Mouse (Mus musculus) midbrain, embryonic 14.5 days (tissue): ENCODE measurements around the gene Creb3. TPM values are rescaled to one million over a fixed set of nuclear protein-coding genes. Genes with fewer than 3 reads are reported as not detected.

Experiments used
- ATAC-seq: fragments of 200-750 bp; cut with Nextera tagmentation; 2 replicates; pipeline ENCODE4 v1.8.0; 2017; ENCODE audit warnings: moderate number of reproducible peaks, moderate library complexity; ENCODE audit not compliant: low FRiP score, low TSS enrichment
- DNase-seq: peaks from one replicate; pipeline ENCODE4 v3.0.0-alpha.2; 2015
- H3K27ac ChIP-seq: fragments of 300-500 bp; sonication (generic); replicated peaks from 2 replicates; pipeline ENCODE4 v1.5.1; 2014; ENCODE audit warnings: mild to moderate bottlenecking, low read depth, low read length, moderate library complexity
- H3K27me3 ChIP-seq: fragments of 300-500 bp; sonication (generic); 2 replicates; pipeline ENCODE4 v1.6.1; 2014; ENCODE audit warnings: low read length, control low read depth, mixed read lengths; ENCODE audit not compliant: control insufficient read depth, insufficient read depth
- H3K36me3 ChIP-seq: fragments of 300-500 bp; sonication (generic); 2 replicates; pipeline ENCODE4 v1.6.1; 2014; ENCODE audit warnings: low read length, control low read depth; ENCODE audit not compliant: control insufficient read depth, insufficient read depth
- H3K4me1 ChIP-seq: fragments of 300-500 bp; sonication (generic); 2 replicates; pipeline ENCODE4 v1.6.1; 2014; ENCODE audit warnings: mild to moderate bottlenecking, antibody characterized with exemption, low read length, control low read depth; ENCODE audit not compliant: control insufficient read depth, insufficient read depth
- H3K4me2 ChIP-seq: fragments of 300-500 bp; sonication (generic); 2 replicates; pipeline ENCODE4 v1.6.1; 2014; ENCODE audit warnings: mild to moderate bottlenecking, low read length, moderate library complexity
- H3K4me3 ChIP-seq: fragments of 300-500 bp; sonication (generic); replicated peaks from 2 replicates; pipeline ENCODE4 v1.5.1; 2014; ENCODE audit warnings: low read depth, low read length
- H3K9ac ChIP-seq: fragments of 300-500 bp; sonication (generic); replicated peaks from 2 replicates; pipeline ENCODE4 v1.6.1; 2014; ENCODE audit warnings: mild to moderate bottlenecking, low read length, moderate library complexity
- H3K9me3 ChIP-seq: fragments of 300-500 bp; sonication (generic); 2 replicates; pipeline ENCODE4 v1.6.1; 2016; ENCODE audit warnings: low read length, control low read depth, mixed read lengths; ENCODE audit not compliant: control insufficient read depth
- WGBS: fragments of 180-500 bp; shearing (Covaris S2); extraction: QIAGEN DNeasy Blood & Tissue Kit; methylation state at CpG from one replicate; pipeline ENCODE4 v1.1.7; 2014; 5-methylcytosine and 5-hydroxymethylcytosine counted together
- polyA plus RNA-seq: library from polyadenylated mRNA; unstranded; fragments of >200 nt; fragmentation: Nextera tagmentation; extraction: Ambion mirVana; gene quantifications from 2 replicates; pipeline ENCODE4 v1.2.1, GENCODE M21; 2014

Creb3 gene
- polyA plus RNA-seq = 80.9 and 82.8 TPM in 2 replicates

GRCm38 (mm10) chr4:43561997-43562768 lies at the start of gene Creb3, which contains the start of gene Tln1:
Gene Creb3 (plus strand): TSS chr4:43562332.
Gene Tln1 (minus strand): TSS chr4:43562691.
- Histone ChIP-seq H3K27me3 (no peaks in the 10 kb centered on the region), H3K4me3 (peak within 1 kb of the TSS; percentile 95), H3K36me3 (peaks cover 51% of the 10 kb centered on the region), H3K9ac (peak within 1 kb of the TSS; percentile 90), H3K9me3 (no peaks in the 10 kb centered on the region), H3K27ac (peak within 1 kb of the TSS; percentile 95), H3K4me2 (peak within 1 kb of the TSS; percentile 91), H3K4me1 (peaks cover 33% of the 10 kb centered on the region)
- DNase-seq (peak; percentile 97), ATAC-seq (peak; percentile 94)
- under 1% methylated on average over 62 of the region's 62 CpGs for WGBS

GRCm38 (mm10) chr4:43512653-43513052 lies 49.5 kb upstream of the Creb3 start:
- no peak overlapping the region for H3K9ac ChIP-seq
- H3K9me3 ChIP-seq = no peaks in the 10 kb centered on the region
- H3K4me3 ChIP-seq = no peak overlapping the region
- ATAC-seq (no peak), DNase-seq (no peak)
- H3K4me2 ChIP-seq = no peak overlapping the region
- H3K27ac ChIP-seq = no peak overlapping the region
- no peaks in the 10 kb centered on the region; the same call in 1 of the 2 replicates for H3K27me3 ChIP-seq
- no peaks in the 10 kb centered on the region for H3K36me3 ChIP-seq
- H3K4me1 ChIP-seq = peaks cover 4% of the 10 kb centered on the region; the same call in 1 of the 2 replicates
- 73% methylated on average over 7 of the region's 7 CpGs for WGBS

GRCm38 (mm10) chr4:43513300-43513699 lies 48.8 kb upstream of the Creb3 start:
- no peak overlapping the region for H3K9ac ChIP-seq
- no peak overlapping the region for H3K4me3 ChIP-seq
- H3K36me3 ChIP-seq = no peaks in the 10 kb centered on the region
- DNase-seq (no peak), ATAC-seq (no peak)
- no peak overlapping the region for H3K27ac ChIP-seq
- H3K27me3 ChIP-seq = no peaks in the 10 kb centered on the region; the same call in 1 of the 2 replicates
- peaks cover 4% of the 10 kb centered on the region; the same call in 1 of the 2 replicates for H3K4me1 ChIP-seq
- no peaks in the 10 kb centered on the region for H3K9me3 ChIP-seq
- 81% methylated on average over 4 of the region's 4 CpGs for WGBS
- no peak overlapping the region for H3K4me2 ChIP-seq

GRCm38 (mm10) chr4:43513791-43514190 lies 48.3 kb upstream of the Creb3 start:
- no peaks in the 10 kb centered on the region for H3K4me1 ChIP-seq
- no peaks in the 10 kb centered on the region for H3K36me3 ChIP-seq

GRCm38 (mm10) chr4:43515764-43516708 lies 46.1 kb upstream of the Creb3 start:
- WGBS = 76% methylated on average over 11 of the region's 11 CpGs
- no peak overlapping the region for H3K27ac ChIP-seq
- H3K4me2 ChIP-seq = no peak overlapping the region
- H3K9ac ChIP-seq = no peak overlapping the region
- peaks cover 3% of the 10 kb centered on the region; the same call in 1 of the 2 replicates for H3K4me1 ChIP-seq
- DNase-seq (no peak), ATAC-seq (no peak)
- no peak overlapping the region for H3K4me3 ChIP-seq
- H3K27me3 ChIP-seq = no peaks in the 10 kb centered on the region
- H3K9me3 ChIP-seq = no peaks in the 10 kb centered on the region
- H3K36me3 ChIP-seq = no peaks in the 10 kb centered on the region

More at GRCm38 (mm10) chr4:43513791-43514190, 48.3 kb upstream of the Creb3 start:
- Histone ChIP-seq H3K9ac (no peak overlapping the region), H3K27ac (no peak overlapping the region), H3K9me3 (no peaks in the 10 kb centered on the region), H3K27me3 (no peaks in the 10 kb centered on the region), H3K4me2 (no peak overlapping the region), H3K4me3 (no peak overlapping the region)
- WGBS = 78% methylated on average over 4 of the region's 4 CpGs
- no peak for ATAC-seq
- no peak for DNase-seq

GRCm38 (mm10) chr4:43519551-43519950 lies 42.6 kb upstream of the Creb3 start:
- Histone ChIP-seq H3K9me3 (no peaks in the 10 kb centered on the region), H3K4me1 (peaks cover 11% of the 10 kb centered on the region; the same call in 1 of the 2 replicates), H3K27ac (no peak overlapping the region), H3K27me3 (peaks cover 23% of the 10 kb centered on the region), H3K36me3 (no peaks in the 10 kb centered on the region), H3K4me3 (no peak overlapping the region), H3K9ac (no peak overlapping the region), H3K4me2 (peak overlapping the region; percentile 39)
- ATAC-seq (no peak), DNase-seq (no peak)
- 15% methylated on average over 10 of the region's 10 CpGs for WGBS

GRCm38 (mm10) chr4:43519956-43520355 lies 42.2 kb upstream of the Creb3 start:
- Histone ChIP-seq H3K27ac (no peak overlapping the region), H3K27me3 (peaks cover 23% of the 10 kb centered on the region), H3K36me3 (no peaks in the 10 kb centered on the region), H3K4me1 (peaks cover 11% of the 10 kb centered on the region; the same call in 1 of the 2 replicates), H3K4me3 (no peak overlapping the region), H3K9me3 (no peaks in the 10 kb centered on the region), H3K4me2 (peak overlapping the region; percentile 39), H3K9ac (no peak overlapping the region)
- WGBS = 11% methylated on average over 6 of the region's 6 CpGs
- DNase-seq (peak; percentile 94), ATAC-seq (peak; percentile 57; the same call in 1 of the 2 replicates)

GRCm38 (mm10) chr4:43527880-43528279 lies 34.3 kb upstream of the Creb3 start:
- Histone ChIP-seq H3K4me3 (no peak overlapping the region), H3K9me3 (no peaks in the 10 kb centered on the region), H3K36me3 (peaks cover 19% of the 10 kb centered on the region), H3K27me3 (peaks cover 18% of the 10 kb centered on the region), H3K4me2 (no peak overlapping the region), H3K9ac (no peak overlapping the region), H3K27ac (no peak overlapping the region), H3K4me1 (0 out of 2 replicates have a peak, but pooled peaks cover 8% of the 10 kb centered on the region)
- no peak for ATAC-seq
- DNase-seq = peak; percentile 7
- 67% methylated on average over 5 of the region's 5 CpGs for WGBS
